In the genomic region with DNA sequence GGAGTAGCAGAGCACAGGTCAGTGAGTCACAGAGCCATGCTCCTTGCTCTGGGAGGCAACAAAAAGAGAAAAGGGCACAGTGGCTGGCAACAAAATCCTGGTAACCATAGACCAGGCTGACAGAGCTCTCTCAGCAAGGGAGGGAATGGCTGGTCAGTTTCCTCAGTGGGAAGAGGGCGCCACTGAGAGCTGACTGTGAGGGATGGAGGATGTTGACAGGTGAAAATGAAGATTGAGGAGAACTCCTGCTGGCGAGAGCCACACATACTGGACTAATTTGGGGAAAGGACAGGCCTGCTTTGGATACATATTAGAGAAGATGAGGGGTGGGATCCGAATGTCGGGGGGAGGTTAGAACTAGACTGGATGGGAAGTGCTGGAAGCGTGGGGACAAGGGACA, we compare ENCODE assay signal across 26 mouse cellular contexts.
A peak's percentile ranks its signal among the peaks of the same experiment; 100 is the strongest.
DNase-seq lines count a peak whose midpoint lies in the region; ATAC-seq and TF ChIP-seq lines count a peak whose summit lies in the region.
"Had no signal": no experiment of that assay in that cellular context is flagged by ENCODE, and none has a peak within 500 bp of the region (broad histone marks: within the 10 kb centered on the region; RNA-seq: fewer than 3 reads in every experiment).

No protein-coding gene starts in this region.

- ATAC-seq in megakaryocyte-erythroid progenitor cell, adult 5-6 weeks (replicated peaks; ENCODE audit: low FRiP score, low TSS enrichment, poor library complexity, severe bottlenecking) = no peak
- ATAC-seq: intestine, embryonic 16.5 days had no signal

- peak; percentile 46 for DNase-seq in embryo, embryonic 10 days (ENCODE audit: low spot score)
- no peak for DNase-seq in embryo, embryonic 9.5 days (ENCODE audit: extremely low spot score)
- no peak for DNase-seq in layer of hippocampus, adult 2 months (ENCODE audit: low spot score in 2 of 2)
- DNase-seq in layer of hippocampus, postnatal 25 days (ENCODE audit: extremely low spot score in 1 of 2, low spot score in 1 of 2) = no peak
- DNase-seq in thymus, postnatal 4 days = peak; percentile 10
- DNase-seq in thymus, postnatal 25 days = no peak
- DNase-seq in right cerebral cortex, postnatal 25 days = no peak
- DNase-seq: adrenal gland, postnatal 25 days; cerebellum, adult 8-10 months; cerebellum, postnatal 36 days; gastrocnemius, adult 2 months; heart, postnatal 4 days; kidney, postnatal 4 days; layer of hippocampus, adult 9-11 months; liver; right cerebral cortex, postnatal 4 days; thymus, adult 18-20 months had no signal

- TF ChIP-seq CTCF in layer of hippocampus, adult 2 months (conservative IDR thresholded peaks at IDR 0.05) = 0 out of 2 replicates have a peak, but pooled peaks have one; percentile 5

- H3K27ac ChIP-seq in layer of hippocampus, adult 2 months = no peak overlapping the region
- H3K27ac ChIP-seq: gastrocnemius, adult 2 months; heart, embryonic 10.5 days; hindbrain, embryonic 15.5 days; kidney, embryonic 15.5 days; left cerebral cortex, adult 2 months; lung, embryonic 15.5 days; macrophage; stomach, embryonic 15.5 days had no signal

- no peak overlapping the region for H3K4me3 ChIP-seq in layer of hippocampus, adult 2 months
- H3K4me3 ChIP-seq: gastrocnemius, adult 2 months; heart, embryonic 10.5 days; hindbrain, embryonic 15.5 days; kidney, embryonic 15.5 days; left cerebral cortex, adult 2 months; lung, embryonic 15.5 days; stomach, embryonic 15.5 days had no signal

Comparison
In these comparisons a context has a peak if more than half of its experiments do, and no peak if none do; other contexts are left out.
1. DNase-seq: peak in embryo, embryonic 10 days (single experiment) and thymus, postnatal 4 days (single experiment); none in embryo, embryonic 9.5 days (single experiment), layer of hippocampus, adult 2 months (0 of 2), layer of hippocampus, postnatal 25 days (0 of 2), thymus, postnatal 25 days (single experiment) and right cerebral cortex, postnatal 25 days (single experiment).